Mouse (Mus musculus): ENCODE measurements around the gene 1110002E22Rik. TPM values are rescaled to one million over a fixed set of nuclear protein-coding genes. Genes with fewer than 3 reads are reported as not detected.

1110002E22Rik gene
- polyA plus RNA-seq (2017; shearing (Covaris generic)): not detected

GRCm38 (mm10) chr3:138064732-138065645 lies at the start of gene 1110002E22Rik:
Gene 1110002E22Rik, plus strand, starts transcription at chr3:138065052.

GRCm38 (mm10) chr3:138067288-138067687 lies 2.4 kb downstream of the 1110002E22Rik start, which contains the start of gene Gm5105:
Gene Gm5105, minus strand, starts transcription at chr3:138067388.

Other genes starting within 250 kb of the 1110002E22Rik start
- gene H2afz, start 200.6 kb upstream of the 1110002E22Rik start, polyA plus RNA-seq (2017; shearing (Covaris generic)): 1,140 TPM
- gene Dnajb14, start 197.4 kb upstream of the 1110002E22Rik start, polyA plus RNA-seq (2017; shearing (Covaris generic)): 4.6 TPM
- gene Lamtor3, start 146.5 kb upstream of the 1110002E22Rik start, polyA plus RNA-seq (2017; shearing (Covaris generic)): 92.2 TPM
- gene Dapp1, start 83.5 kb upstream of the 1110002E22Rik start, polyA plus RNA-seq (2017; shearing (Covaris generic)): 119 TPM
- gene Gm5105, start 2.3 kb downstream of the 1110002E22Rik start, polyA plus RNA-seq (2017; shearing (Covaris generic)): not detected
- 13.3 TPM for gene Trmt10a, start 78.4 kb downstream of the 1110002E22Rik start, polyA plus RNA-seq (2017; shearing (Covaris generic))
- gene Mttp, start 79.9 kb downstream of the 1110002E22Rik start, polyA plus RNA-seq (2017; shearing (Covaris generic)): 6.7 TPM
- gene 4930579F01Rik, start 128.8 kb downstream of the 1110002E22Rik start, polyA plus RNA-seq (2017; shearing (Covaris generic)): not detected
- gene Adh7, start 152.7 kb downstream of the 1110002E22Rik start, polyA plus RNA-seq (2017; shearing (Covaris generic)): not detected
- gene Adh1, start 195.9 kb downstream of the 1110002E22Rik start, polyA plus RNA-seq (2017; shearing (Covaris generic)): 9.0 TPM
- not detected for gene Adh6a, start 248.2 kb downstream of the 1110002E22Rik start, polyA plus RNA-seq (2017; shearing (Covaris generic))